Comparison of ENCODE assay signal across 23 mouse cellular contexts in genomic region chr3:133258860-133259259, GRCm38 (mm10). TPM values are rescaled to one million over a fixed set of nuclear protein-coding genes. Genes with fewer than 3 reads are reported as not detected.
"Had no signal": no experiment of that assay in that cellular context is flagged by ENCODE, and none has a peak within 500 bp of the region (broad histone marks: within the 10 kb centered on the region; RNA-seq: fewer than 3 reads in every experiment).

No protein-coding gene starts in this region.

- DNase-seq: kidney, adult 9 months; kidney, postnatal 25 days; layer of hippocampus, adult 9-11 months; liver; lung, adult 18-20 months; lung, postnatal 10 days; lung, postnatal 36 days; right cerebral cortex, adult 18-20 months; right cerebral cortex, postnatal 14 days; right cerebral cortex, postnatal 4 days; thymus, postnatal 25 days had no signal

- H3K4me3 ChIP-seq: layer of hippocampus, adult 2 months; limb, embryonic 10.5 days; limb, embryonic 13.5 days; liver, embryonic 12.5 days; liver, embryonic 15.5 days; lung, embryonic 15.5 days; midbrain, embryonic 12.5 days; neural tube, embryonic 12.5 days; neural tube, embryonic 15.5 days had no signal

- H3K9ac ChIP-seq: limb, embryonic 13.5 days; liver, embryonic 12.5 days; liver, embryonic 15.5 days; lung, embryonic 15.5 days; midbrain, embryonic 12.5 days; neural tube, embryonic 12.5 days; neural tube, embryonic 15.5 days had no signal

- H3K27ac ChIP-seq: kidney, postnatal 0 days; layer of hippocampus, adult 2 months; limb, embryonic 10.5 days; limb, embryonic 13.5 days; liver, embryonic 12.5 days; liver, embryonic 15.5 days; lung, embryonic 15.5 days; midbrain, embryonic 12.5 days; neural tube, embryonic 12.5 days; neural tube, embryonic 15.5 days; stomach, postnatal 0 days had no signal

- H3K36me3 ChIP-seq: limb, embryonic 10.5 days; limb, embryonic 13.5 days; liver, embryonic 12.5 days; liver, embryonic 15.5 days; lung, embryonic 15.5 days; midbrain, embryonic 12.5 days; neural tube, embryonic 12.5 days; neural tube, embryonic 15.5 days had no signal

- H3K4me1 ChIP-seq: limb, embryonic 10.5 days; limb, embryonic 13.5 days; liver, embryonic 12.5 days; liver, embryonic 15.5 days; lung, embryonic 15.5 days; midbrain, embryonic 12.5 days; neural tube, embryonic 12.5 days; neural tube, embryonic 15.5 days had no signal

- ATAC-seq: liver, embryonic 12.5 days had no signal

- H3K9me3 ChIP-seq: limb, embryonic 10.5 days; limb, embryonic 13.5 days; liver, embryonic 12.5 days; liver, embryonic 15.5 days; lung, embryonic 15.5 days; midbrain, embryonic 12.5 days; neural tube, embryonic 12.5 days; neural tube, embryonic 15.5 days had no signal

- H3K27me3 ChIP-seq: limb, embryonic 13.5 days; liver, embryonic 12.5 days; liver, embryonic 15.5 days; lung, embryonic 15.5 days; midbrain, embryonic 12.5 days; neural tube, embryonic 12.5 days; neural tube, embryonic 15.5 days had no signal

- H3K4me2 ChIP-seq: limb, embryonic 13.5 days; liver, embryonic 12.5 days; liver, embryonic 15.5 days; lung, embryonic 15.5 days; midbrain, embryonic 12.5 days; neural tube, embryonic 12.5 days; neural tube, embryonic 15.5 days had no signal

RNA-seq across cellular contexts. Expression of gene Arhgef38, which starts 24.1 kb away (rescaled TPM):
- total RNA-seq: layer of hippocampus, adult 2 months; layer of hippocampus, postnatal 25 days had no signal
- polyA plus RNA-seq: limb, embryonic 10.5 days; liver, embryonic 12.5 days; liver, embryonic 15.5 days; neural tube, embryonic 12.5 days had no signal
